Mouse (Mus musculus): Measurements from ENCODE around the gene Ceacam5.

DNA sequence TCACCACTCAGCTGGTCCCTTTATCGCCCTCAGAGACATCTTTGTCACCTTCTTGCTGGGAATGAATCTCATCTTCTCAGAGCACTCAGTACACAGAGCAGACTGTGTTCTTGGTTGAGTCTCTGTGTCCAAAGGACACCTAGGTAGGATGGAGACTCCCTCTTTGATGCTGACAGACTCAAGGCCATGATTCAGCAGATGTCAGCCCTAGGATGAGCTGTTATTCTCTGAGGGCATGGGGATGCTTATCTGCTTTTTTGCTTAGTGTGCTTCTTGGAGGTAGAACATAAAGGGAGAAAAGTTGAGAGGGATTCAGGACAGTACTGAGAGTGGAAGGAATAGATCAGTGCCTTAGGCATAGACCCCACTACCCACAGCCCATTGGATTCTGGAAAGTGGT lies at the start of gene Ceacam5:
- no peak for TF ChIP-seq POLR2A (IDR thresholded peaks at IDR 0.05; ENCODE audit: low read depth, low read length)
- no peak for TF ChIP-seq CTCF (conservative IDR thresholded peaks at IDR 0.05; ENCODE audit: insufficient read depth, insufficient read length, low read depth, low read length)
